Mouse (Mus musculus) layer of hippocampus, adult 9-10 months (tissue): ENCODE results near the gene Gm8127.
"Not testable (repeated sequence)": the region's sequence is repeated elsewhere in the genome, so short reads cannot be mapped to it uniquely, and the experiment has no call there.

Experiments used
- DNase-seq: peaks from one replicate; pipeline ENCODE4 v3.0.0; 2022; ENCODE audit warnings: low spot score

Gm8127 gene

GRCm38 (mm10) chr14:43293503-43293902, at the start of gene Gm8127:
TSS of gene Gm8127 (minus strand) at chr14:43293832.
- not testable (repeated sequence) for DNase-seq

- DNase-seq = not testable (repeated sequence)
Observed at GRCm38 (mm10) chr14:43337646-43338045, 44.0 kb upstream of the Gm8127 start.

- not testable (repeated sequence) for DNase-seq
Observed at GRCm38 (mm10) chr14:43331362-43331880, 37.8 kb upstream of the Gm8127 start.

GRCm38 (mm10) chr14:43328603-43329002, 35.0 kb upstream of the Gm8127 start:
- DNase-seq = not testable (repeated sequence)

GRCm38 (mm10) chr14:43319516-43319915, 25.9 kb upstream of the Gm8127 start:
- DNase-seq = not testable (repeated sequence)

GRCm38 (mm10) chr14:43278681-43279080, 15.0 kb downstream of the Gm8127 start:
- DNase-seq = not testable (repeated sequence)

- DNase-seq = not testable (repeated sequence)
Observed at GRCm38 (mm10) chr14:43278146-43278545, 15.5 kb downstream of the Gm8127 start.

GRCm38 (mm10) chr14:43277468-43277867, 16.2 kb downstream of the Gm8127 start:
- DNase-seq = not testable (repeated sequence)

- not testable (repeated sequence) for DNase-seq
Observed at GRCm38 (mm10) chr14:43275752-43276151, 17.9 kb downstream of the Gm8127 start.

GRCm38 (mm10) chr14:43274986-43275511, 18.6 kb downstream of the Gm8127 start, which contains the start of gene Gm9732:
TSS of gene Gm9732 (plus strand) at chr14:43275036.
- not testable (repeated sequence) for DNase-seq

GRCm38 (mm10) chr14:43273161-43273560, 20.5 kb downstream of the Gm8127 start:
- DNase-seq = not testable (repeated sequence)

- not testable (repeated sequence) for DNase-seq
Observed at GRCm38 (mm10) chr14:43269211-43269610, 24.4 kb downstream of the Gm8127 start.

- DNase-seq = not testable (repeated sequence)
Observed at GRCm38 (mm10) chr14:43268521-43269084, 25.0 kb downstream of the Gm8127 start.

- DNase-seq = not testable (repeated sequence)
Observed at GRCm38 (mm10) chr14:43263421-43263820, 30.2 kb downstream of the Gm8127 start.

GRCm38 (mm10) chr14:43258349-43258748, 35.3 kb downstream of the Gm8127 start, which contains the start of gene Gm8126:
TSS of gene Gm8126 (plus strand) at chr14:43258649.
- not testable (repeated sequence) for DNase-seq

- not testable (repeated sequence) for DNase-seq
Observed at GRCm38 (mm10) chr14:43256511-43256910, 37.1 kb downstream of the Gm8127 start.

- not testable (repeated sequence) for DNase-seq
Observed at GRCm38 (mm10) chr14:43250549-43251253, 42.9 kb downstream of the Gm8127 start.

- not testable (repeated sequence) for DNase-seq
Observed at GRCm38 (mm10) chr14:43249611-43250170, 43.9 kb downstream of the Gm8127 start.
